In genomic region chr9:44396684-44397411, GRCm38 (mm10) we compare ENCODE assay signal across 7 mouse cellular contexts. TPM values are rescaled to one million over a fixed set of nuclear protein-coding genes. Genes with fewer than 3 reads are reported as not detected.
DNase-seq lines count a peak whose midpoint lies in the region; ATAC-seq lines count a peak whose summit lies in the region.

Slc37a4 (plus strand) TSS chr9:44396852.

- 0 out of 2 replicates have a peak within 1 kb of the TSS, but pooled peaks have one; percentile 22 for H3K27ac ChIP-seq in embryonic facial prominence, embryonic 11.5 days (replicated peaks; ENCODE audit: low read depth, low read length)
- H3K27ac ChIP-seq in limb, embryonic 10.5 days: peak within 1 kb of the TSS; percentile 86
- H3K27ac ChIP-seq in midbrain, embryonic 13.5 days: peak within 1 kb of the TSS; percentile 90

- under 1% methylated on average over 41 of the region's 43 CpGs for WGBS in embryonic facial prominence, embryonic 11.5 days
- under 1% methylated on average over 43 of the region's 43 CpGs for WGBS in limb, embryonic 10.5 days
- under 1% methylated on average over 43 of the region's 43 CpGs for WGBS in midbrain, embryonic 13.5 days

- H3K36me3 ChIP-seq in embryonic facial prominence, embryonic 11.5 days (replicated peaks; ENCODE audit: control insufficient read depth, insufficient read depth, low read depth, low read length): peaks cover 2% of the 10 kb centered on the region
- H3K36me3 ChIP-seq in limb, embryonic 10.5 days: peaks cover 44% of the 10 kb centered on the region
- peaks cover 41% of the 10 kb centered on the region for H3K36me3 ChIP-seq in midbrain, embryonic 13.5 days

- H3K4me1 ChIP-seq in embryonic facial prominence, embryonic 11.5 days (ENCODE audit: control insufficient read depth, insufficient read depth, low read length): peaks cover 3% of the 10 kb centered on the region; the same call in 1 of the 2 replicates
- H3K4me1 ChIP-seq in limb, embryonic 10.5 days: peaks cover 21% of the 10 kb centered on the region
- H3K4me1 ChIP-seq in midbrain, embryonic 13.5 days (replicated peaks): peaks cover 28% of the 10 kb centered on the region

- H3K27me3 ChIP-seq in embryonic facial prominence, embryonic 11.5 days (ENCODE audit: control insufficient read depth, insufficient read depth, low read length): no peaks in the 10 kb centered on the region
- peaks cover 12% of the 10 kb centered on the region; the same call in 1 of the 2 replicates for H3K27me3 ChIP-seq in limb, embryonic 10.5 days (ENCODE audit: low read depth, poor library complexity, severe bottlenecking)
- no peaks in the 10 kb centered on the region for H3K27me3 ChIP-seq in midbrain, embryonic 13.5 days

- peak; percentile 97 for ATAC-seq in embryonic facial prominence, embryonic 11.5 days (replicated peaks; ENCODE audit: insufficient number of reproducible peaks, low FRiP score, low TSS enrichment, low read depth)
- peak; percentile 97 for ATAC-seq in granulocyte monocyte progenitor cell, adult 5-6 weeks (replicated peaks; ENCODE audit: poor library complexity, severe bottlenecking)
- peak; percentile 99 for ATAC-seq in midbrain, embryonic 13.5 days

- peak; percentile 99 for DNase-seq in adrenal gland, postnatal 14 days
- DNase-seq in embryonic facial prominence, embryonic 11.5 days (ENCODE audit: low spot score): peak; percentile 91
- peak; percentile 99 for DNase-seq in kidney, adult 11 months
- DNase-seq in limb, embryonic 10.5 days (ENCODE audit: low spot score): peak; percentile 85
- peak; percentile 82 for DNase-seq in spleen, adult 12 weeks (ENCODE audit: low spot score)

- H3K4me3 ChIP-seq in embryonic facial prominence, embryonic 11.5 days (ENCODE audit: low read depth, low read length): peak within 1 kb of the TSS; percentile 64
- peak within 1 kb of the TSS; percentile 84 for H3K4me3 ChIP-seq in limb, embryonic 10.5 days
- H3K4me3 ChIP-seq in midbrain, embryonic 13.5 days (replicated peaks): peak within 1 kb of the TSS; percentile 75

- no peaks in the 10 kb centered on the region for H3K9me3 ChIP-seq in embryonic facial prominence, embryonic 11.5 days (replicated peaks; ENCODE audit: control insufficient read depth, low read length)
- H3K9me3 ChIP-seq in limb, embryonic 10.5 days (replicated peaks): no peaks in the 10 kb centered on the region
- no peaks in the 10 kb centered on the region for H3K9me3 ChIP-seq in midbrain, embryonic 13.5 days

- H3K4me2 ChIP-seq in embryonic facial prominence, embryonic 11.5 days (ENCODE audit: low read depth, low read length): peak within 1 kb of the TSS; percentile 91
- H3K4me2 ChIP-seq in midbrain, embryonic 13.5 days (replicated peaks): peak within 1 kb of the TSS; percentile 84

- H3K9ac ChIP-seq in embryonic facial prominence, embryonic 11.5 days (replicated peaks; ENCODE audit: low read length): peak within 1 kb of the TSS; percentile 71
- H3K9ac ChIP-seq in midbrain, embryonic 13.5 days (replicated peaks): peak within 1 kb of the TSS; percentile 83

RNA-seq across cellular contexts. Expression of gene Slc37a4, which starts in this region (rescaled TPM):
- total RNA-seq in adrenal gland, postnatal 14 days (2021): 20.0 and 29.9 TPM in 2 replicates
- polyA plus RNA-seq in embryonic facial prominence, embryonic 11.5 days (2014; fragmentation: Nextera tagmentation; extraction: Ambion mirVana): 10.8 and 15.5 TPM in 2 replicates
- 32.3 and 35.5 TPM in 2 replicates for total RNA-seq in granulocyte monocyte progenitor cell, adult 5-6 weeks (2014; fragmentation: Nextera tagmentation)
- total RNA-seq in granulocyte monocyte progenitor cell, adult 5-6 weeks (2017): 33.5 and 34.2 TPM in 2 replicates
- polyA plus RNA-seq in limb, embryonic 10.5 days (2016; fragmentation: Nextera tagmentation; extraction: Ambion mirVana): 8.4 and 9.7 TPM in 2 replicates
- polyA plus RNA-seq in midbrain, embryonic 13.5 days (2015; fragmentation: Nextera tagmentation; extraction: Ambion mirVana): 34.7 and 35.9 TPM in 2 replicates

Comparison
In these comparisons a context has a peak if more than half of its experiments do, and no peak if none do; other contexts are left out.
1. Peak in every context shown above with its lines: DNase-seq, ATAC-seq, H3K4me3 ChIP-seq and H3K27ac ChIP-seq.
2. H3K27ac ChIP-seq: peak in every context shown above with its lines; median percentile 90 in midbrain, embryonic 13.5 days; 86 in limb, embryonic 10.5 days; 22 in embryonic facial prominence, embryonic 11.5 days.